Mouse (Mus musculus) skeletal muscle tissue, adult 2 months (tissue): ENCODE data around the gene Olfr105-ps.

ENCODE experiments used
- DNase-seq: peaks from one replicate; pipeline ENCODE4 v3.0.0-alpha.2; 2012; ENCODE audit warnings: low read depth, low spot score

The Olfr105-ps gene

DNA sequence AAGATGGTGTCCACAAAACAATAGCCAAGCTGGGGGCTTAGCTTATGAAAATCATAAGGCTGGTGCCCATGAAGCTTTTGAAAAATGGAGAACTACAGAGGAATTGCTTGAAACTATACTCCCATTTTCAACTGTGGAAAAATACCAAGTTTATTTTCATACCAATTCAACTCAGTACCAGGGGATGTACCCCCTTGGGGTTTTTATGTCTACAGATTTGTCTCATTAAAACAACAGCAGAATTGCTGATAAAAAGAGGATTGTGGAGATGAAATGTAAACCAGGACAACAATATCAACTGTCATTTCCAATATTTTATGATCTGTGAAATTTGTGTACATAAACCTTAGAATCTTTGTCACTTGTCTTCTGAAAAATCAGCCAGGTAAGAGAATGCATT, at the start of gene Olfr105-ps:
Gene Olfr105-ps (plus strand): TSS at position 301 of the 400 bp plus-strand sequence.
- no peak for DNase-seq

DNA sequence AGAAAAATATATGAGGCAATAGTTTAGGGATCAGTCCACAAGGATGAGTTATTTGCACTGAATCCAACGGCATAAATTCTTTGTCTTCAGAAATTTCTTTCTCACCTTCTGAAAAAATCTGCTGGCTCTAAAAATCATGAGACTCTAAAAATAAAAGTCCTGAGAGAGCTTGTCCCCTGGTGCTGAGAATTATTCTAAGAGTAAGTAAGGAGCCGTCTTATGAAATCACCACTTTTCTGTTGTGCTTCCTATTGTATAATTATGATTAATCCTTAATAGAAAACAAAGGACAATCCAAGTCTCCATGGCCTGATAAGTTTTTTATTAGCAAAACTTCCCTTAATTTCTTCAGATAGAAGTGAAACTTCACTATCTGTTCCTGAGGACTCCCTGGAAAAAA, 39.2 kb upstream of the Olfr105-ps start, which contains the start of gene Olfr103:
Gene Olfr103 (minus strand): TSS at position 101 of the 400 bp plus-strand sequence.
- DNase-seq: no peak

GRCm38 (mm10) chr17:37359282-37359681, 19.6 kb upstream of the Olfr105-ps start, which contains the start of gene Olfr104-ps:
Gene Olfr104-ps, plus strand, starts transcription at chr17:37359582.
- no peak for DNase-seq

DNA sequence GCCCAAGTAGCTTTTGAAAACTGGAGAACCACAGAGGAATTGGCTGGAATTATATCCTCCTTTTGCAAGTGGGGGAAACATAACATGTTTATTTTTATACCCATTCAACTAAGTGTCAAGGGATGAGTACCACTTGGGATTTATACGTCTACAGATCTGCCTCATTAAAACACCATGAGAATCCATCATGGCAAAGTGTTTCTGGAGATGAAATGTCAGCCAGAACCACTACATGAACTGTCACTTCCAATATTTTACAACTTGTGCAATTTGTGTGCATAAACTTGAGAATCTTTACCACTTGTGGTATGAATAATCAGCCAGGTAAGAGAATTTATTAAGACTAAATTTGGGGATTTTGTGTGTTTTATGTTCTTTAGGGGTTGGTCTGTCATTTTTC, 11.3 kb downstream of the Olfr105-ps start, which contains the start of gene Olfr106-ps:
Gene Olfr106-ps (plus strand): TSS at position 301 of the 400 bp plus-strand sequence.
- DNase-seq: no peak

GRCm38 (mm10) chr17:37398926-37399325, 20.1 kb downstream of the Olfr105-ps start, which contains the start of gene Olfr107:
Gene Olfr107, plus strand, starts transcription at chr17:37399226.
- DNase-seq: no peak

- no peak for DNase-seq
These were observed 34.5 kb downstream of the Olfr105-ps start for GRCm38 (mm10) chr17:37413380-37413779.
